In genomic region chr11:77705920-77706319, GRCm38 (mm10) we compare ENCODE assay signal across 25 mouse cellular contexts. TPM values are rescaled to one million over a fixed set of nuclear protein-coding genes. Genes with fewer than 3 reads are reported as not detected.
DNase-seq lines count a peak whose midpoint lies in the region; ATAC-seq and TF ChIP-seq lines count a peak whose summit lies in the region.
"Had no signal": no experiment of that assay in that cellular context is flagged by ENCODE, and none has a peak within 500 bp of the region (broad histone marks: within the 10 kb centered on the region; RNA-seq: fewer than 3 reads in every experiment).

No protein-coding gene starts in this region.

- no peak for DNase-seq in liver, postnatal 0 days
- DNase-seq in G1E (ENCODE audit: low spot score) (no peak), adipocyte (ENCODE audit: low spot score) (no peak)
- DNase-seq: adrenal gland, adult 8-10 months; adrenal gland, postnatal 14 days; adrenal gland, postnatal 36 days; cerebellum, adult 11-12 months; cerebellum, adult 2 months; cerebellum, adult 9-10 months; cerebellum, postnatal 10 days; cerebellum, postnatal 25 days had no signal

- H3K4me2 ChIP-seq in liver, embryonic 12.5 days: no peak overlapping the region
- no peak overlapping the region for H3K4me2 ChIP-seq in liver, postnatal 0 days (ENCODE audit: low read depth, low read length)
- H3K4me2 ChIP-seq in intestine, embryonic 16.5 days (ENCODE audit: low read depth, low read length): no peak overlapping the region
- H3K4me2 ChIP-seq: embryonic facial prominence, embryonic 12.5 days; forebrain, embryonic 12.5 days had no signal

- H3K9ac ChIP-seq in liver, embryonic 12.5 days: no peak overlapping the region
- no peak overlapping the region for H3K9ac ChIP-seq in liver, postnatal 0 days (replicated peaks)
- H3K9ac ChIP-seq in intestine, embryonic 16.5 days (ENCODE audit: low read depth, low read length): no peak overlapping the region
- H3K9ac ChIP-seq: embryonic facial prominence, embryonic 12.5 days; forebrain, embryonic 12.5 days had no signal

- no peak overlapping the region for H3K27ac ChIP-seq in liver, embryonic 12.5 days
- no peak overlapping the region for H3K27ac ChIP-seq in liver, postnatal 0 days (ENCODE audit: low read depth)
- no peak overlapping the region for H3K27ac ChIP-seq in intestine, embryonic 16.5 days (ENCODE audit: low read length)
- H3K27ac ChIP-seq: embryonic facial prominence, embryonic 10.5 days; embryonic facial prominence, embryonic 12.5 days; forebrain, embryonic 10.5 days; forebrain, embryonic 12.5 days had no signal

- TF ChIP-seq CTCF in liver, postnatal 0 days (IDR thresholded peaks at IDR 0.05; ENCODE audit: low read depth): no peak
- TF ChIP-seq CTCF in G1E (IDR thresholded peaks at IDR 0.05; ENCODE audit: low read depth, low read length): no peak

- no peak for TF ChIP-seq EP300 in liver, postnatal 0 days (IDR thresholded peaks at IDR 0.05; ENCODE audit: low read depth)

- no peaks in the 10 kb centered on the region for H3K27me3 ChIP-seq in liver, embryonic 12.5 days (replicated peaks)
- no peaks in the 10 kb centered on the region for H3K27me3 ChIP-seq in liver, postnatal 0 days (ENCODE audit: insufficient read depth, low read length)
- H3K27me3 ChIP-seq in G1E (ENCODE audit: insufficient read depth, low read length): no peaks in the 10 kb centered on the region
- no peaks in the 10 kb centered on the region for H3K27me3 ChIP-seq in intestine, embryonic 16.5 days (replicated peaks; ENCODE audit: control insufficient read depth, insufficient read depth, low read length)
- H3K27me3 ChIP-seq: embryonic facial prominence, embryonic 12.5 days; forebrain, embryonic 12.5 days had no signal

- H3K4me3 ChIP-seq in liver, embryonic 12.5 days: no peak overlapping the region
- H3K4me3 ChIP-seq in liver, postnatal 0 days (ENCODE audit: low read depth, low read length): no peak overlapping the region
- no peak overlapping the region for H3K4me3 ChIP-seq in G1E (ENCODE audit: low read depth, low read length)
- H3K4me3 ChIP-seq in intestine, embryonic 16.5 days (ENCODE audit: low read length): no peak overlapping the region
- H3K4me3 ChIP-seq: embryonic facial prominence, embryonic 10.5 days; embryonic facial prominence, embryonic 12.5 days; erythroblast, embryonic 14.5 days; forebrain, embryonic 10.5 days; forebrain, embryonic 12.5 days had no signal

- H3K9me3 ChIP-seq in liver, embryonic 12.5 days (replicated peaks): no peaks in the 10 kb centered on the region
- no peaks in the 10 kb centered on the region for H3K9me3 ChIP-seq in liver, postnatal 0 days (ENCODE audit: low read length)
- H3K9me3 ChIP-seq in G1E (replicated peaks): no peaks in the 10 kb centered on the region
- H3K9me3 ChIP-seq in intestine, embryonic 16.5 days (ENCODE audit: control insufficient read depth, low read length): no peaks in the 10 kb centered on the region
- H3K9me3 ChIP-seq: embryonic facial prominence, embryonic 10.5 days; embryonic facial prominence, embryonic 12.5 days; forebrain, embryonic 10.5 days; forebrain, embryonic 12.5 days had no signal

- peaks cover 78% of the 10 kb centered on the region for H3K36me3 ChIP-seq in liver, embryonic 12.5 days
- H3K36me3 ChIP-seq in liver, postnatal 0 days (replicated peaks; ENCODE audit: insufficient read depth, low read length): peaks cover 32% of the 10 kb centered on the region
- peaks cover 76% of the 10 kb centered on the region for H3K36me3 ChIP-seq in G1E (replicated peaks)
- H3K36me3 ChIP-seq in intestine, embryonic 16.5 days (ENCODE audit: control insufficient read depth, insufficient read depth, low read length): 0 out of 2 replicates have a peak, but pooled peaks cover 3% of the 10 kb centered on the region

- ATAC-seq in liver, embryonic 12.5 days: peak; percentile 55; the same call in 1 of the 2 replicates
- ATAC-seq in liver, postnatal 0 days: no peak
- ATAC-seq in G1E (ENCODE audit: extremely low read depth, insufficient number of reproducible peaks, low FRiP score, poor library complexity, severe bottlenecking): peak; percentile 60
- 0 out of 2 replicates have a peak, but pooled peaks have one; percentile 44 for ATAC-seq in megakaryocyte progenitor cell, adult 5-6 weeks (replicated peaks; ENCODE audit: poor library complexity)
- ATAC-seq in intestine, embryonic 16.5 days: no peak
- ATAC-seq: forebrain, embryonic 14.5 days; forebrain, embryonic 16.5 days had no signal

- H3K4me1 ChIP-seq in liver, embryonic 12.5 days: peaks cover 11% of the 10 kb centered on the region
- no peaks in the 10 kb centered on the region for H3K4me1 ChIP-seq in liver, postnatal 0 days (ENCODE audit: insufficient read depth)
- peaks cover 27% of the 10 kb centered on the region for H3K4me1 ChIP-seq in G1E (ENCODE audit: insufficient read depth, low read depth, low read length)
- H3K4me1 ChIP-seq in intestine, embryonic 16.5 days (ENCODE audit: control insufficient read depth, insufficient read depth, low read length): no peaks in the 10 kb centered on the region
- H3K4me1 ChIP-seq: embryonic facial prominence, embryonic 10.5 days; embryonic facial prominence, embryonic 12.5 days; forebrain, embryonic 10.5 days; forebrain, embryonic 12.5 days had no signal

- WGBS in liver, embryonic 12.5 days (ENCODE audit: insufficient replicate concordance): 51% methylated on average over 3 of the region's 3 CpGs
- WGBS in liver, postnatal 0 days (ENCODE audit: insufficient replicate concordance): 68% methylated on average over 3 of the region's 3 CpGs
- whole genome bisulfite sequencing in intestine, embryonic 16.5 days: 88% methylated on average over 3 of the region's 3 CpGs

RNA-seq across cellular contexts. Expression of gene Cryba1, which starts 19.2 kb away (rescaled TPM):
- polyA plus RNA-seq in liver, embryonic 12.5 days (2016; fragmentation: Nextera tagmentation; extraction: Ambion mirVana): not detected in 2 replicates
- not detected in 2 replicates for polyA plus RNA-seq in liver, postnatal 0 days (2015; fragmentation: Nextera tagmentation; extraction: Ambion mirVana)
- total RNA-seq in G1E (2014; fragmentation: Nextera tagmentation) (not detected in 2 replicates), G1E (2017) (0.27 TPM in 1 of 2 replicates, not detected in the other)
- not detected in 2 replicates for polyA plus RNA-seq in G1E (2012)
- not detected in 2 replicates for total RNA-seq in megakaryocyte progenitor cell, adult 5-6 weeks (2015)
- not detected in 2 replicates for total RNA-seq in megakaryocyte progenitor cell, adult 5-6 weeks (2017)
- not detected in 2 replicates for polyA plus RNA-seq in intestine, embryonic 16.5 days (2015; fragmentation: Nextera tagmentation; extraction: Ambion mirVana)
- total RNA-seq: adrenal gland, adult 18-20 months; adrenal gland, adult 8-10 months; adrenal gland, postnatal 14 days; adrenal gland, postnatal 36 days; MEL had no signal
- polyA plus RNA-seq: cerebellum, adult 2 months; cortical plate, adult 2 months; embryonic facial prominence, embryonic 14.5 days; erythroblast, embryonic 14.5 days had no signal

RNA-seq across cellular contexts. Expression of gene Nufip2, which starts 20.0 kb away (rescaled TPM):
- 2.7 and 3.2 TPM in 2 replicates for polyA plus RNA-seq in liver, embryonic 12.5 days (2016; fragmentation: Nextera tagmentation; extraction: Ambion mirVana)
- polyA plus RNA-seq in liver, postnatal 0 days (2015; fragmentation: Nextera tagmentation; extraction: Ambion mirVana): 2.0 and 2.4 TPM in 2 replicates
- total RNA-seq in G1E (2014; fragmentation: Nextera tagmentation) (97.1 and 113 TPM in 2 replicates), G1E (2017) (75.3 and 94.0 TPM in 2 replicates)
- polyA plus RNA-seq in G1E (2012): 22.3 and 24.0 TPM in 2 replicates
- 68.5 and 75.4 TPM in 2 replicates for total RNA-seq in megakaryocyte progenitor cell, adult 5-6 weeks (2015)
- total RNA-seq in megakaryocyte progenitor cell, adult 5-6 weeks (2017): 76.5 and 98.4 TPM in 2 replicates
- polyA plus RNA-seq in intestine, embryonic 16.5 days (2015; fragmentation: Nextera tagmentation; extraction: Ambion mirVana): 3.8 and 4.0 TPM in 2 replicates

RNA-seq across cellular contexts. Expression of gene Myo18a, which starts 57.1 kb away (rescaled TPM):
- polyA plus RNA-seq in liver, embryonic 12.5 days (2016; fragmentation: Nextera tagmentation; extraction: Ambion mirVana): 28.8 and 30.3 TPM in 2 replicates
- polyA plus RNA-seq in liver, postnatal 0 days (2015; fragmentation: Nextera tagmentation; extraction: Ambion mirVana): 10.4 and 10.5 TPM in 2 replicates
- total RNA-seq in G1E (2014; fragmentation: Nextera tagmentation) (53.1 and 57.0 TPM in 2 replicates), G1E (2017) (28.8 and 32.7 TPM in 2 replicates)
- polyA plus RNA-seq in G1E (2012): 41.9 and 59.4 TPM in 2 replicates
- total RNA-seq in megakaryocyte progenitor cell, adult 5-6 weeks (2015): 23.1 and 25.1 TPM in 2 replicates
- 71.4 and 99.8 TPM in 2 replicates for total RNA-seq in megakaryocyte progenitor cell, adult 5-6 weeks (2017)
- 31.2 and 31.8 TPM in 2 replicates for polyA plus RNA-seq in intestine, embryonic 16.5 days (2015; fragmentation: Nextera tagmentation; extraction: Ambion mirVana)

Comparison
In these comparisons a context has a peak if more than half of its experiments do, and no peak if none do; other contexts are left out.
1. ATAC-seq: peak in liver, embryonic 12.5 days (single experiment), G1E (single experiment) and megakaryocyte progenitor cell, adult 5-6 weeks (single experiment); none in liver, postnatal 0 days (single experiment) and intestine, embryonic 16.5 days (single experiment).